Mouse (Mus musculus): ENCODE data around the gene Gm17124. TPM values are rescaled to one million over a fixed set of nuclear protein-coding genes. Genes with fewer than 3 reads are reported as not detected.

Gm17124 gene
- polyA plus RNA-seq (2012; rRNA removed), result not detected in 2 replicates

DNA sequence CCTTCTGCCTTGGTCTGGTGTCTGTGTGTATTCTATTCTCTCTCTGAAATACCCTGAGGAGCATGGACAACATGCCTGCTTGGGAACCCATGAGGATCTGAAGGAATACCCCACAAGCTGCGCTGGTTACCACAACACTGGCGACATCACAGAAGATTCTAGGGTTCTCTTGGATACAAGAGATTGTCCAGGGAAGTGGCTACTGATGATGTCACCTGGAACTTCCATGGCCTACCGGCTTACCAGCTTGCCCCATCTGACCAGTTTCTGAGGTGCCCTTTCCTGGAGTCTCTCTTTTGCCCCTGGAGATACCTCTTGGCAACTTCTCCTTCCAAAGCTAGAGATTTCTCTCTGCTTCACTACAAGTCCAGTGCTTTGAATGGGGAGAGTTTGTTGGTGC, at the start of gene Gm17124:
Gm17124 (minus strand) TSS at position 101 of the 400 bp plus-strand sequence.

DNA sequence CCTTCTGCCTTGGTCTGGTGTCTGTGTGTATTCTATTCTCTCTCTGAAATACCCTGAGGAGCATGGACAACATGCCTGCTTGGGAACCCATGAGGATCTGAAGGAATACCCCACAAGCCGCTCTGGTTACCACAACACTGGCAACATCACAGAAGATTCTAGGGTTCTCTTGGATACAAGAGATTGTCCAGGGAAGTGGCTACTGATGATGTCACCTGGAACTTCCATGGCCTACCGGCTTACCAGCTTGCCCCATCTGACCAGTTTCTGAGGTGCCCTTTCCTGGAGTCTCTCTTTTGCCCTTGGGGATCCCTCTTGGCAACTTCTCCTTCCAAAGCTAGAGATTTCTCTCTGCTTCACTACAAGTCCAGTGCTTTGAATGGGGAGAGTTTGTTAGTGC, 42.1 kb upstream of the Gm17124 start, which contains the start of gene Gm3633:
Gm3633 (minus strand) TSS at position 101 of the 400 bp plus-strand sequence.

Other genes starting within 250 kb of the Gm17124 start
- not detected in 2 replicates for gene Gm8005, start 160.2 kb downstream of the Gm17124 start, polyA plus RNA-seq (2012; rRNA removed)
- not detected in 2 replicates for gene Gm8011, start 136.0 kb downstream of the Gm17124 start, polyA plus RNA-seq (2012; rRNA removed)
- gene Gm8020, start 97.5 kb downstream of the Gm17124 start, polyA plus RNA-seq (2012; rRNA removed), result not detected in 2 replicates
- gene Gm8024, start 75.6 kb downstream of the Gm17124 start, polyA plus RNA-seq (2012; rRNA removed), result not detected in 2 replicates
- gene Gm3633, start 42.0 kb upstream of the Gm17124 start, polyA plus RNA-seq (2012; rRNA removed), result not detected in 2 replicates
- not detected in 2 replicates for gene Gm10378, start 56.1 kb upstream of the Gm17124 start, polyA plus RNA-seq (2012; rRNA removed)
- not detected in 2 replicates for gene Gm3015, start 168.9 kb upstream of the Gm17124 start, polyA plus RNA-seq (2012; rRNA removed)
- gene Gm10377, start 198.1 kb upstream of the Gm17124 start, polyA plus RNA-seq (2012; rRNA removed), result not detected in 2 replicates